Mouse (Mus musculus) heart, embryonic 16.5 days (tissue): ENCODE data around the gene Pnpo. TPM values are rescaled to one million over a fixed set of nuclear protein-coding genes. Genes with fewer than 3 reads are reported as not detected.

ENCODE experiments used
- ATAC-seq: fragments of 200-750 bp; cut with Nextera tagmentation; replicated peaks from 2 replicates; pipeline ENCODE4 v1.8.0; 2017; ENCODE audit warnings: moderate number of reproducible peaks; ENCODE audit not compliant: insufficient read depth, low FRiP score; ENCODE audit errors: extremely low read depth
- H3K27ac ChIP-seq: fragments of 300-500 bp; sonication (generic); 2 replicates; pipeline ENCODE4 v1.5.1; 2014; ENCODE audit warnings: mild to moderate bottlenecking, low read length, control low read depth, moderate library complexity
- H3K27me3 ChIP-seq: fragments of 300-500 bp; sonication (generic); 2 replicates; pipeline ENCODE4 v1.6.1; 2014; ENCODE audit warnings: low read length, mixed read lengths; ENCODE audit not compliant: control insufficient read depth, insufficient read depth
- H3K36me3 ChIP-seq: fragments of 300-500 bp; sonication (generic); 2 replicates; pipeline ENCODE4 v1.6.1; 2014; ENCODE audit not compliant: control insufficient read depth, insufficient read depth
- H3K4me1 ChIP-seq: fragments of 300-500 bp; sonication (generic); 2 replicates; pipeline ENCODE4 v1.6.1; 2014; ENCODE audit warnings: low read length, mixed read lengths; ENCODE audit not compliant: control insufficient read depth, insufficient read depth
- H3K4me2 ChIP-seq: fragments of 300-500 bp; sonication (generic); 2 replicates; pipeline ENCODE4 v1.6.1; 2014; ENCODE audit warnings: low read depth, mild to moderate bottlenecking, control low read depth, low read length
- H3K4me3 ChIP-seq: fragments of 300-500 bp; sonication (generic); 2 replicates; pipeline ENCODE4 v1.5.1; 2014; ENCODE audit warnings: mild to moderate bottlenecking, control low read depth, low read length
- H3K9ac ChIP-seq: fragments of 300-500 bp; sonication (generic); 2 replicates; pipeline ENCODE4 v1.6.1; 2014; ENCODE audit warnings: low read length, control low read depth
- H3K9me3 ChIP-seq: fragments of 300-500 bp; sonication (generic); replicated peaks from 2 replicates; pipeline ENCODE4 v1.6.1; 2016; ENCODE audit warnings: low read length; ENCODE audit not compliant: control insufficient read depth
- WGBS: fragments of 180-500 bp; shearing (Covaris S2); extraction: QIAGEN DNeasy Blood & Tissue Kit; methylation state at CpG from one replicate; pipeline ENCODE4 v1.1.7; 2014; 5-methylcytosine and 5-hydroxymethylcytosine counted together
- polyA plus RNA-seq: library from polyadenylated mRNA; unstranded; fragments of >200 nt; fragmentation: Nextera tagmentation; extraction: Ambion mirVana; gene quantifications from 2 replicates; pipeline ENCODE4 v1.2.1, GENCODE M21; 2015

The Pnpo gene
- polyA plus RNA-seq, 1 experiment from 2014 or later: 45.8 TPM

DNA sequence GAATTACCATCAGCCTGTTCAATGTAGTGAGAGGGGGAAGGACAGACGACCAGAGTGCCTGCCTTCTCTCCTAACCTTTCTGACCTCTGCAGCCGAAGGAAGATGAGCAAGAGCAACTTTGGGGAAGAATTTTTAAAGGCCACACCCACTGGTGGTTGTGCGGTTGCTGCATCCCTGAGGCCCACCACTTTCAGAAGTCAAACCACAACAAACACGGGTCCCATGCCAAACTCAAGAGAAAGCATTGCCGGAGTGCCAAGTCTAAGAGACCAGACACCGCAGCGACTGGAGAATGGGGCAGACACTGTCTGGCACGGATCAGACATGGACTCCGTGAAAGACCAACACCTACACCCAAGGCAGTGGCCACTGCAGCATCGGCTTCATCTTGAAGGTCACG lies 18.9 kb downstream of the Pnpo start:
- Histone ChIP-seq H3K4me1 (no peaks in the 10 kb centered on the region), H3K9ac (no peak overlapping the region), H3K27ac (no peak overlapping the region), H3K27me3 (peaks cover 13% of the 10 kb centered on the region), H3K9me3 (no peaks in the 10 kb centered on the region), H3K36me3 (no peaks in the 10 kb centered on the region), H3K4me2 (no peak overlapping the region), H3K4me3 (no peak overlapping the region)
- ATAC-seq: no peak
- WGBS: 70% methylated on average over 11 of the region's 11 CpGs

DNA sequence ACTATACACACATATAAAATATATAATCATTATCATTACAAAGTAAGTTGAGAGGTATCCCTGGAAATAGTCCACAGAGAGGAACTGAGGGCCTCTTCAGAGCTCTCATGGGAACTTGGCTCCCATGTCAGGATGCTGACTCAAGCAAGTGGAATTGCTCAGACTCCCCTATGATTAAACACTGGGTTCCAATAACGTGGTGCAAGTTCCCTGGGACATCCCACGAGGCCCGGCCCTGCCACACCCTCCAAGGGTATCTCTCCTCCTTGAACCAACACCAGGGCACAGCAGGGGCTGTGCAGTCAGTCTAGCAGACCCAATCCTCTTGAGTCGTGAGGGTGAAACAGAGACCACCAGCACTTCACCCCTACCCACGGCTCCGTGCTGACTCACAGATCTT lies 24.8 kb downstream of the Pnpo start:
- 34% methylated on average over 6 of the region's 6 CpGs for WGBS
- Histone ChIP-seq H3K36me3 (no peaks in the 10 kb centered on the region), H3K4me2 (no peak overlapping the region), H3K4me3 (no peak overlapping the region), H3K9me3 (no peaks in the 10 kb centered on the region), H3K9ac (no peak overlapping the region), H3K27me3 (peaks cover 2% of the 10 kb centered on the region; the same call in 1 of the 2 replicates), H3K4me1 (peaks cover 8% of the 10 kb centered on the region), H3K27ac (no peak overlapping the region)
- ATAC-seq: no peak

DNA sequence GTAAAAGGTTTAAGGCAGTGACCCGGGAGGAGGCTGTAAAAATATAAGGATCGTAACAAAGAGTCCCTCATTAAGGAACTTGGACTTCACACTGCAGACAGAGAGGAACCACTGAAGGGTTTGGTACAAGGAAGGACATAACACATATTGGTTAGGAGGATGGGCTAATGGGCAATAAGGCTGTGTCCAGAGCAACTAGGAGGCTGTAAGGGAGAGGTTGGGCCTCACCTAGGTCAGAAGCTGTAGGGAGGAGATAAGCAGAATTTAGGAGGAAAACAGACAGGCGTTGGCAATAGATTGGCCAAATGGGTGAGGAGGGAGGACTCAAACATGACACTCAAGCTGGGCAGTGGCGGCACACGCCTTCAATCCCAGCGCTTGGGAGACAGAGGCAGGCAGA lies 26.4 kb downstream of the Pnpo start:
- H3K4me3 ChIP-seq: no peak overlapping the region
- no peak overlapping the region for H3K27ac ChIP-seq

DNA sequence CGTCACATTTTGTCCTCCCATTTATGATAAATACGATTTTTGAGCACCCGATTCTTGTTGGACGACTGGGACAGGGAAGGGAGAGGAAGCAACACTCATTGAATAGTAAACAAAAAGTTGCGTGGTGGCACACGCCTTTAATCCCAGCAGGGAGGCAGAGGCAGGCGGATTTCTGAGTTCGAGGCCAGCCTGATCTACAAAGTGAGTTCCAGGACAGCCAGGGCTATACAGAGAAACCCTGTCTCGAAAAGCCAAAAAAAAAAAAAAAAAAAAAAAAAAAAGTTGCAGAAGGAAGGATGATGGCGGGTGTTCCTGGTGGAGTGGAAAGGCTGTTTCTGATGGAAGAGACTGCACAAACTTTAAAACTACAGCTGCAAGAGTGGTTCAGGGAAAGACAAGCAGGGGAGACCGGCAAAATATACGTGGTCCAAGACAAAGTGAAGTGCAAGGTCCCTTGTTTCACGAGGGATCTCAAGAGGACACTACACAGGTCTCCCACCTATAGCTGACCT lies 26.8 kb downstream of the Pnpo start:
- H3K9me3 ChIP-seq: no peaks in the 10 kb centered on the region
- peak; percentile 2; the same call in 1 of the 2 replicates for ATAC-seq
- H3K27ac ChIP-seq: no peak overlapping the region
- H3K36me3 ChIP-seq: no peaks in the 10 kb centered on the region
- WGBS: 26% methylated on average over 13 of the region's 13 CpGs
- H3K4me3 ChIP-seq: peak overlapping the region; percentile 53
- peak overlapping the region; percentile 62 for H3K9ac ChIP-seq
- H3K27me3 ChIP-seq: no peaks in the 10 kb centered on the region
- H3K4me1 ChIP-seq: peaks cover 8% of the 10 kb centered on the region
- peak overlapping the region; percentile 68 for H3K4me2 ChIP-seq

More for the DNA sequence above, 26.4 kb downstream of the Pnpo start:
- Histone ChIP-seq H3K4me1 (peaks cover 8% of the 10 kb centered on the region), H3K36me3 (no peaks in the 10 kb centered on the region), H3K27me3 (no peaks in the 10 kb centered on the region), H3K9me3 (no peaks in the 10 kb centered on the region), H3K9ac (peak overlapping the region; percentile 62; the same call in 1 of the 2 replicates), H3K4me2 (no peak overlapping the region)
- ATAC-seq: no peak
- WGBS: 88% methylated on average over 6 of the region's 6 CpGs

DNA sequence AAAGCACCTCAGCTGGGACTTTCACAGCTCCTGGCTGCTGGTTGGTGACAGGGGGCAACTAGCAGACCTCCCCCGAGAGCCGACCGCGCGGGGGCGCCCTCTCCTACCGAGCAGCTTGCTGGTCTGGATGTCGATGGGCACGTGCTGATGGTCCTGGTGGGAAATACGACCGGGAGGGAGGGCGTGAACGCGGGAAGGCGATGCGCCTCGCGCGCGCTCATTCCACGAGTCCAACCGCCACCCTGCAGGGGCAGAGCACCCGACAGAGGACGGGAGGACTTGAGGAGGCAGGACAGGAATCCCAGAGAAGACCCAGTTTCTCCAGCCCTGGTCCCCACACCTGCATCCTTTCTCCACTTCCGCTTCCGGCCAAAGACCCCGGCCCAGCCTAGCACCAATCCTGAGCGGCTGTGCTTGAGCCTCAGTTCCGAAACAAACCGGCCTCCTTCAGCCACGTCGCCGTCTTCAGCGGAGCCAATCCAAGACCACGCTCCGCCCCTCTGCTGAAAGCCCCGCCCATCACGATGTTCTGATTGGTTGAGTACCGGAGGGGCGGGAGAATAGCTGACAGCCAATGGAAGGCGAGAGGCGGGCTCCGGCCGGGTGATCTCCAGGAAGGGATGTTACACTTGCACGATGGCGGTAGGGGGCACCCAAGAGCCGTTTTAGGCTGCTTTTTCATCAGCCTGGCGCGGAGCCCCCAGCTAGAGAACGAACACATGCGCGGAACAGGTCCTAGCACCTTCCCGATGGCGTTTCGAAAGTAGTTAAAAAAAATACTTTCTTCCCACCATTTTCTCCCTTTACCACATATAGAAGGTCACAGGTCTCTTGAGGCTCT lies 27.5 kb downstream of the Pnpo start, which contains the start of gene Cdk5rap3:
Cdk5rap3 (minus strand) TSS at position 453 of the 841 bp plus-strand sequence.
- Histone ChIP-seq H3K4me2 (peak within 1 kb of the TSS; percentile 95), H3K27ac (peak within 1 kb of the TSS; percentile 64), H3K4me1 (peaks cover 8% of the 10 kb centered on the region), H3K9me3 (no peaks in the 10 kb centered on the region), H3K4me3 (peak within 1 kb of the TSS; percentile 68), H3K36me3 (no peaks in the 10 kb centered on the region), H3K27me3 (no peaks in the 10 kb centered on the region), H3K9ac (peak within 1 kb of the TSS; percentile 77)
- under 1% methylated on average over 55 of the region's 55 CpGs for WGBS
- ATAC-seq: peak; percentile 98

DNA sequence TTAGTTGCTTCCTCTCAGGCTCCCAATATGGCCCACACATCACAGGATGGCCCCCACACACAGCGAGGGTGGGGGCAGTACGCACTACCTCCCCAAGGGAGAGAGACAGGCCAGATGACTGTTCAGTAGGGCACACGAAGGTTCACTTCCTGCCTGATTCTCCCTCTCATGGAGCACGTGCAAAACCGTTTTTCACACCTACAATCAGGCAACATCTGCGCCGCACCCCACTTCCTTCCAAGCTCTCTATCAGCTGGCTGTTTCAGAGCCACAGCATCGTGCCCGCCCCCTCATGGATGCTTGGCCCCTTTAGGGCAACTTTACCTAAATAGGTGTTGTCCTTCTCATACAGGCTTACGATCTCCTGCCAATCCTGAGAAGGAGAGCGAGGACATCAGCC lies 31.1 kb downstream of the Pnpo start:
- WGBS: 68% methylated on average over 11 of the region's 11 CpGs
- ATAC-seq: no peak
- Histone ChIP-seq H3K36me3 (peaks cover 6% of the 10 kb centered on the region; the same call in 1 of the 2 replicates), H3K9me3 (no peaks in the 10 kb centered on the region), H3K27me3 (no peaks in the 10 kb centered on the region), H3K27ac (no peak overlapping the region), H3K9ac (no peak overlapping the region), H3K4me2 (no peak overlapping the region), H3K4me1 (peaks cover 8% of the 10 kb centered on the region), H3K4me3 (no peak overlapping the region)

DNA sequence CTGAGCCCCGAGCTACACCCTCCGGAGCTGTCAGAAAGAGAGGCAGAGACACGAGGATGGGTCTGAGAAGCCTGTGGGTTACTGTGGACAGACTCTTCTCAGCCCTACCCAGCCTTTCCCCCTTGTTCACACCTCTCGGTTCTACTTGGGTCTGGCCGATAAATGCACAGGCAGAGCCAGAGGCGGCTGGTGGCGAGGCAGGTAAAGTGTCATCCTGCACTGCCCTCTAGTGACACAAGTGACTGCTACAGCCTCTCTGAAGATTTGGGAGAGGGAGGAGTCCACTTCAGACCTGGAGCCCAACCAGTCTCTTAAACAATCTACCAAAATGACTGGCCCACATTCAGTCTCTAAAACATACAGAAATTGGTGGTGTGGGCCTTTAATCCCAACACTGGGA lies 33.8 kb downstream of the Pnpo start:
- H3K9ac ChIP-seq: no peak overlapping the region
- peaks cover 6% of the 10 kb centered on the region; the same call in 1 of the 2 replicates for H3K36me3 ChIP-seq
- ATAC-seq: peak; percentile 66
- no peaks in the 10 kb centered on the region for H3K9me3 ChIP-seq
- WGBS: 27% methylated on average over 7 of the region's 7 CpGs
- H3K27ac ChIP-seq: no peak overlapping the region
- H3K4me2 ChIP-seq: no peak overlapping the region
- H3K4me3 ChIP-seq: no peak overlapping the region
- H3K27me3 ChIP-seq: no peaks in the 10 kb centered on the region
- peaks cover 11% of the 10 kb centered on the region for H3K4me1 ChIP-seq

DNA sequence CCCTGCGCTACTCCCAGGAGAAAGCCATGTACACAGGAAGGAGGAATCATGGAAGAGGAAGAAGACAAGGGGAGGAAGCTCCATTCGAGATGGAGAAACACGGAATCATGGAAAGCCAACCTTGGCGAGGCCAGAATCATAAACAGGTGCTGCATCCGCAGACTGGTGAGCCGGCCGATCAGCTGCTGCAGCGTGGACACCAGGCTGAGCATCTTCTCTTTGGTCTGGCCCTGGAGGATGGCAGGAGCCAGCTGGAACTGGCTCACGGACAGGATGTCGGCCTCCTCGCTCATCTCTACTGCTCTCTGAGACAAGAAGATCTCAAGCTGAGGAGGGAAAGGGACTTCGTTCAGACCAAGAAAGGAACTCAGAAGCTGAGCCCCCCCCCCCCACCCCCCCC lies 35.2 kb downstream of the Pnpo start:
- no peak overlapping the region for H3K4me3 ChIP-seq
- no peak for ATAC-seq
- no peak overlapping the region for H3K4me2 ChIP-seq
- H3K4me1 ChIP-seq: peaks cover 11% of the 10 kb centered on the region
- no peak overlapping the region for H3K9ac ChIP-seq
- no peak overlapping the region for H3K27ac ChIP-seq
- H3K9me3 ChIP-seq: no peaks in the 10 kb centered on the region
- 93% methylated on average over 12 of the region's 12 CpGs for WGBS
- H3K27me3 ChIP-seq: no peaks in the 10 kb centered on the region
- H3K36me3 ChIP-seq: peaks cover 6% of the 10 kb centered on the region; the same call in 1 of the 2 replicates
